Comparison of ENCODE assay signal across 8 mouse cellular contexts in the genomic region with DNA sequence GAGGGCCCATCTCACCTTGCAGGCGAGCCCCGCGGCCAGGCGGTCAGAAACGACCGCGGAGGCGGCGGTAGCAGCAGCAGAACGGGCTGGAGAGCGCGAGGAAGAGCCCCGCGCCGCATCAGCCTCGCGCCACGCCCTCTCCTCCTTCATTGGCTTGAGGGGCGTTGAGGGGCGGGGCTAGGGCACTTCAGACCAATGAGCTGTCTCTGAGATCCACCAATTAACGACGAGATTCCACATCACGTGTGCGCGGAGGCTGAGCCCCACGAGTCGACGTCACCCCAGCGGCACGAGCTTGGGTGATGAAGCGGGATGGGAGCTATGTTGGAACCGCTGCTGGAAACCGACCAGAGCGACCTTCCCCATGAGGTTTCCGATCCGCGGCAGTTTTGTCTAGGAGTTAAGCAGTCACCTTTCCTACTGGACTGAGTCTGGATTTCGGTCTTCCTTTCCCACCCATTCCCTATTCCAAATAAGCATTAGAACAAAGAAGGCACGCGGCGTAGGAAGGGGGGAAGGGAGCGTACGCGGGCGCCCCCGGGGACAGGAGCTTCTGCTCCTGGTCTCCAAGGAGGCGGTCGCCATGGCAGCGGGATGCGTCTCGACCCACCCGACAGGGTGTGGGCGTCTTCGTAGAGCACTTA. TPM values are rescaled to one million over a fixed set of nuclear protein-coding genes. Genes with fewer than 3 reads are reported as not detected.
DNase-seq lines count a peak whose midpoint lies in the region; ATAC-seq lines count a peak whose summit lies in the region.

A gene (minus strand): TSS at position 144 of the 644 bp plus-strand sequence.

- peak; percentile 98 for ATAC-seq in hindbrain, embryonic 14.5 days (ENCODE audit: low FRiP score)

- no peaks in the 10 kb centered on the region for H3K27me3 ChIP-seq in hindbrain, embryonic 14.5 days (ENCODE audit: control insufficient read depth, insufficient read depth, low read length)

- no peaks in the 10 kb centered on the region for H3K9me3 ChIP-seq in hindbrain, embryonic 14.5 days (ENCODE audit: control insufficient read depth, low read length)

- DNase-seq in R1 (ENCODE audit: low read depth, low spot score), result peak; percentile 99
- DNase-seq in cerebellum, postnatal 25 days, result peak; percentile 95 to 98
- DNase-seq in frontal cortex, postnatal 25 days (ENCODE audit: low spot score in 2 of 2), result peak; percentile 88 to 90
- peak; percentile 97 for DNase-seq in hindbrain, embryonic 14.5 days (ENCODE audit: low spot score)
- DNase-seq in layer of hippocampus, postnatal 36 days, result peak; percentile 92 to 94
- DNase-seq in lung, postnatal 36 days, result peak; percentile 99
- peak; percentile 99 for DNase-seq in retina, postnatal 1 day
- peak; percentile 81 to 94 for DNase-seq in urinary bladder, adult 18-20 months (ENCODE audit: low spot score in 2 of 2)

- WGBS in hindbrain, embryonic 14.5 days, result under 1% methylated on average over 54 of the region's 54 CpGs

- peak within 1 kb of the TSS; percentile 95 for H3K27ac ChIP-seq in hindbrain, embryonic 14.5 days

- peaks cover 26% of the 10 kb centered on the region for H3K4me1 ChIP-seq in hindbrain, embryonic 14.5 days (replicated peaks; ENCODE audit: control insufficient read depth, insufficient read depth, low read length)

- H3K9ac ChIP-seq in hindbrain, embryonic 14.5 days, result peak within 1 kb of the TSS; percentile 91

- H3K4me2 ChIP-seq in hindbrain, embryonic 14.5 days (replicated peaks), result peak within 1 kb of the TSS; percentile 92

- peaks cover 6% of the 10 kb centered on the region for H3K36me3 ChIP-seq in hindbrain, embryonic 14.5 days (replicated peaks; ENCODE audit: control insufficient read depth, insufficient read depth)

- peak within 1 kb of the TSS; percentile 77 for H3K4me3 ChIP-seq in hindbrain, embryonic 14.5 days (replicated peaks; ENCODE audit: low read length)

RNA-seq across cellular contexts. Expression of the gene that starts here (rescaled TPM):
- 87.3 and 88.5 TPM in 2 replicates for polyA plus RNA-seq in hindbrain, embryonic 14.5 days (2014; fragmentation: Nextera tagmentation; extraction: Ambion mirVana)
- total RNA-seq in layer of hippocampus, postnatal 36 days (2021), result 10 to 100 TPM; 51.3 to 51.8 TPM

Comparison
In these comparisons a context has a peak if more than half of its experiments do, and no peak if none do; other contexts are left out.
1. Peak in every context shown above with its lines: DNase-seq, ATAC-seq, H3K4me3 ChIP-seq and H3K27ac ChIP-seq.